ENCODE assay signal across 18 mouse cellular contexts in genomic region chr10:23223336-23223735, GRCm38 (mm10).
"Had no signal": no experiment of that assay in that cellular context is flagged by ENCODE, and none has a peak within 500 bp of the region (broad histone marks: within the 10 kb centered on the region; RNA-seq: fewer than 3 reads in every experiment).

No protein-coding gene starts in this region.

- H3K4me2 ChIP-seq: lung, embryonic 14.5 days; midbrain, embryonic 13.5 days; neural tube, embryonic 13.5 days; neural tube, embryonic 15.5 days had no signal

- H3K4me3 ChIP-seq: midbrain, embryonic 10.5 days; midbrain, embryonic 13.5 days; myocyte; neural tube, embryonic 13.5 days; neural tube, embryonic 15.5 days had no signal

- H3K36me3 ChIP-seq: midbrain, embryonic 10.5 days; midbrain, embryonic 13.5 days; neural tube, embryonic 13.5 days; neural tube, embryonic 15.5 days had no signal

- H3K27ac ChIP-seq: midbrain, embryonic 10.5 days; midbrain, embryonic 13.5 days; neural tube, embryonic 13.5 days; neural tube, embryonic 15.5 days had no signal

- H3K9me3 ChIP-seq: midbrain, embryonic 10.5 days; midbrain, embryonic 13.5 days; neural tube, embryonic 13.5 days; neural tube, embryonic 15.5 days had no signal

- H3K27me3 ChIP-seq: neural tube, embryonic 13.5 days; neural tube, embryonic 15.5 days had no signal

- ATAC-seq: midbrain, embryonic 13.5 days; midbrain, embryonic 16.5 days had no signal

- H3K9ac ChIP-seq: lung, embryonic 14.5 days; midbrain, embryonic 13.5 days; neural tube, embryonic 13.5 days; neural tube, embryonic 15.5 days had no signal

- H3K4me1 ChIP-seq: neural tube, embryonic 13.5 days; neural tube, embryonic 15.5 days had no signal

- DNase-seq: lung, adult 18-20 months; lung, embryonic 14.5 days; lung, postnatal 10 days; lung, postnatal 4 days; retina, postnatal 1 day; right cerebral cortex, adult 18-20 months; right cerebral cortex, postnatal 25 days; right cerebral cortex, postnatal 4 days; spleen, adult 18-20 months; thymus, adult 18-20 months; thymus, postnatal 14 days; thymus, postnatal 36 days had no signal
